Mouse (Mus musculus) hindbrain, embryonic 10.5 days (tissue): Measurements from ENCODE around the gene Fut11. TPM values are rescaled to one million over a fixed set of nuclear protein-coding genes. Genes with fewer than 3 reads are reported as not detected.

Source experiments
- DNase-seq: peaks from one replicate; pipeline ENCODE4 v3.0.0-alpha.2; 2017; ENCODE audit warnings: low spot score
- H3K27ac ChIP-seq: fragments of 300-500 bp; sonication (generic); 2 replicates; pipeline ENCODE4 v1.5.1; 2016; ENCODE audit warnings: mild to moderate bottlenecking, moderate library complexity
- H3K27me3 ChIP-seq: fragments of 300-500 bp; sonication (generic); 2 replicates; pipeline ENCODE4 v1.6.1; 2016; ENCODE audit warnings: mild to moderate bottlenecking; ENCODE audit not compliant: poor library complexity, insufficient read depth, severe bottlenecking
- H3K36me3 ChIP-seq: fragments of 300-500 bp; sonication (generic); 2 replicates; pipeline ENCODE4 v1.6.1; 2016; ENCODE audit warnings: mild to moderate bottlenecking, moderate library complexity
- H3K4me1 ChIP-seq: fragments of 300-500 bp; sonication (generic); replicated peaks from 2 replicates; pipeline ENCODE4 v1.6.1; 2016; ENCODE audit warnings: mild to moderate bottlenecking
- H3K4me3 ChIP-seq: fragments of 300-500 bp; sonication (generic); 2 replicates; pipeline ENCODE4 v1.5.1; 2016; ENCODE audit warnings: mild to moderate bottlenecking, moderate library complexity
- H3K9me3 ChIP-seq: fragments of 300-500 bp; sonication (generic); 2 replicates; pipeline ENCODE4 v1.6.1; 2016; ENCODE audit warnings: mild to moderate bottlenecking, moderate library complexity
- WGBS: fragments of 180-500 bp; shearing (Covaris S2); methylation state at CpG from one replicate; pipeline ENCODE4 v1.1.7; 2016; 5-methylcytosine and 5-hydroxymethylcytosine counted together
- polyA plus RNA-seq: library from polyadenylated mRNA; unstranded; fragments of >200 nt; fragmentation: Nextera tagmentation; extraction: Ambion mirVana; gene quantifications from 2 replicates; pipeline ENCODE4 v1.2.1, GENCODE M21; 2016

Fut11 gene
- 20.1 and 20.7 TPM in 2 replicates for polyA plus RNA-seq

GRCm38 (mm10) chr14:20694884-20695760 is at the start of gene Fut11:
TSS of gene Fut11 (plus strand) at chr14:20694968.
- H3K36me3 ChIP-seq = peaks cover 71% of the 10 kb centered on the region
- H3K4me1 ChIP-seq = peaks cover 45% of the 10 kb centered on the region

DNA sequence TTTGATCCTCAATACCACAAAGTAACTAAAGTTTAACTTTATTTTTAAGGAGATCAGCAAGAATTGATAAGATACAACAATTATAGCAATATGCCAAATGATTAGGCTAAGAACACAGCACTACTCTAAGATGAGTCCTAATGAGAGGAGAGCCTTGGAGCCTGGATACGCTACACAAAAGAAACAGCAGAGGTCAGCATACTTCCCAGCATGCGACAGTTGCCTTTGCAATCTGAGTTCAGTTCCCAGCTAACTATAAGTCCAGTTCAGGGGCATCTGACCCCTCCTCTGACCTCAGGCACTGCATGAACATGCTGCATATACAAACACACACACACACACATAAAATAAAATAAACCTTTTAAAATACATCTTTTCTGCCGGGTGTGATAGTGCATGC is 49.2 kb upstream of the Fut11 start:
- Histone ChIP-seq H3K4me1 (peaks cover 9% of the 10 kb centered on the region), H3K4me3 (no peak overlapping the region), H3K9me3 (no peaks in the 10 kb centered on the region), H3K27ac (no peak overlapping the region), H3K36me3 (no peaks in the 10 kb centered on the region), H3K27me3 (no peaks in the 10 kb centered on the region)
- no peak for DNase-seq
- 31% methylated on average over 3 of the region's 3 CpGs for WGBS

More at GRCm38 (mm10) chr14:20694884-20695760, at the start of gene Fut11:
- WGBS = under 1% methylated on average over 111 of the region's 111 CpGs
- H3K27me3 ChIP-seq = no peaks in the 10 kb centered on the region
- H3K4me3 ChIP-seq = peak within 1 kb of the TSS; percentile 93
- DNase-seq = peak; percentile 88
- peak within 1 kb of the TSS; percentile 97 for H3K27ac ChIP-seq
- no peaks in the 10 kb centered on the region for H3K9me3 ChIP-seq

DNA sequence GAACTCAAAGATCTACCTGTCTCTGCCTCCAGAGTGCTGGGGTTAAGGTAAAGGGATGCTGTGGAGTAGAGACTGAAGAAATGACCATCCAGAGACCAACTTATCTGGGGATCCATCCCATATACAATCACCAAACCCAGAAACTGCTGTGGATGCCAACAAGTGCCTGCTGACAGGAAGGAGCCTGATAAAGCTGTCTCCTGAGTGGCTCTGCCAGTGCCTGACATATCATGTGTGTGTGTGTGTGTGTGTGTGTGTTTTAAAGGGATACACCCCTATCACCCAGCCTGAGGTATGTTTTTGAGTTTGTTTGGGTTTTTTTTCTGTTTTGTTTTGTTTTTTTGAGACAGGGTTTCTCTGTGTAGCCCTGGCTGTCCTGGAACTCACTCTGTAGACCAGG is 48.4 kb upstream of the Fut11 start:
- H3K9me3 ChIP-seq = no peaks in the 10 kb centered on the region
- no peak overlapping the region for H3K27ac ChIP-seq
- H3K4me1 ChIP-seq = peaks cover 8% of the 10 kb centered on the region
- no peaks in the 10 kb centered on the region for H3K36me3 ChIP-seq
- DNase-seq = no peak
- H3K4me3 ChIP-seq = no peak overlapping the region
- no peaks in the 10 kb centered on the region for H3K27me3 ChIP-seq

- no peak overlapping the region for H3K27ac ChIP-seq
- no peak overlapping the region for H3K4me3 ChIP-seq
- no peak for DNase-seq
- no peaks in the 10 kb centered on the region for H3K9me3 ChIP-seq
- no peaks in the 10 kb centered on the region for H3K36me3 ChIP-seq
- peaks cover 4% of the 10 kb centered on the region; the same call in 1 of the 2 replicates for H3K4me1 ChIP-seq
- no peaks in the 10 kb centered on the region for H3K27me3 ChIP-seq
- WGBS = 80% methylated on average over 2 of the region's 2 CpGs
Measured at GRCm38 (mm10) chr14:20651000-20651399, 43.8 kb upstream of the Fut11 start.

DNA sequence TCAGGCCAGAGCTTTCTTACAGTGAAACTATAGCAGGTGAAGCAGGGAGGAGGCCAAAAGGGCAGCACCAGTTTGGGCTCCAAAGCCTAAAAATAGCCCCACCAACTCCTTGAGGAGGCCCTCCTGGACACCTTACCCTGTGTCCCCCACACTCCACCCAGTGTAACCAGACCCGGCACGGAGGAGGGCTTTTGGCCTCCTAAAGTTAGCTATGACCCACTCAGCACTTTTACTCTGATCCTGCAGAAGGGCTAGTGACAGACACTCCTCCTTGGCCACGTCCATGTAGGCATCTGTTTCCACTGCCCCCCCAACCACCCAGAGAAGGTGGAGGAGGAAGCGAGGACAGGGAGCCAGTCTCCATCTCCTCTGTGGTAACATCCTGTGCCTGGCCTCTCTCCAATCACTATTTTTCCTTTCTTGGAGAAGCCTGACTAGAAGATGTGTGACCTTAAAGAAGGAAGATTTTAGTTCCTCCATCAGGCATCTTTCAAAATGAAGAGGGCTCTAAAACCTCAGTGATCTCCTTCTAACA is 43.0 kb upstream of the Fut11 start:
- WGBS = 72% methylated on average over 4 of the region's 4 CpGs

GRCm38 (mm10) chr14:20654690-20655421 is 39.9 kb upstream of the Fut11 start:
- Histone ChIP-seq H3K9me3 (no peaks in the 10 kb centered on the region), H3K27me3 (no peaks in the 10 kb centered on the region), H3K4me3 (no peak overlapping the region), H3K36me3 (no peaks in the 10 kb centered on the region), H3K27ac (no peak overlapping the region), H3K4me1 (peaks cover 10% of the 10 kb centered on the region; the same call in 1 of the 2 replicates)
- no peak for DNase-seq
- WGBS = 80% methylated on average over 9 of the region's 9 CpGs

More for the DNA sequence above, 43.0 kb upstream of the Fut11 start:
- Histone ChIP-seq H3K4me1 (peaks cover 10% of the 10 kb centered on the region; the same call in 1 of the 2 replicates), H3K27me3 (no peaks in the 10 kb centered on the region), H3K4me3 (no peak overlapping the region), H3K36me3 (no peaks in the 10 kb centered on the region), H3K27ac (no peak overlapping the region), H3K9me3 (no peaks in the 10 kb centered on the region)
- DNase-seq = no peak

GRCm38 (mm10) chr14:20655731-20656130 is 39.0 kb upstream of the Fut11 start:
- WGBS = 72% methylated on average over 9 of the region's 9 CpGs
- H3K4me1 ChIP-seq = peaks cover 16% of the 10 kb centered on the region
- no peaks in the 10 kb centered on the region for H3K9me3 ChIP-seq
- no peak for DNase-seq
- H3K4me3 ChIP-seq = no peak overlapping the region
- no peaks in the 10 kb centered on the region for H3K36me3 ChIP-seq
- no peak overlapping the region for H3K27ac ChIP-seq
- H3K27me3 ChIP-seq = no peaks in the 10 kb centered on the region

GRCm38 (mm10) chr14:20656361-20656760 is 38.4 kb upstream of the Fut11 start, which contains the start of gene Myoz1:
TSS of gene Myoz1 (minus strand) at chr14:20656540.
- Histone ChIP-seq H3K9me3 (no peaks in the 10 kb centered on the region), H3K27me3 (no peaks in the 10 kb centered on the region), H3K36me3 (no peaks in the 10 kb centered on the region), H3K4me1 (peaks cover 20% of the 10 kb centered on the region), H3K27ac (no peak within 1 kb of the TSS), H3K4me3 (no peak within 1 kb of the TSS)
- no peak for DNase-seq
- 44% methylated on average over 11 of the region's 11 CpGs for WGBS

GRCm38 (mm10) chr14:20658326-20658725 is 36.4 kb upstream of the Fut11 start:
- no peak for DNase-seq

GRCm38 (mm10) chr14:20658902-20659301 is 35.9 kb upstream of the Fut11 start:
- Histone ChIP-seq H3K4me3 (no peak overlapping the region), H3K27me3 (peaks cover 25% of the 10 kb centered on the region), H3K27ac (no peak overlapping the region), H3K9me3 (no peaks in the 10 kb centered on the region), H3K4me1 (peaks cover 32% of the 10 kb centered on the region), H3K36me3 (no peaks in the 10 kb centered on the region)
- 84% methylated on average over 6 of the region's 6 CpGs for WGBS
- DNase-seq = no peak

More at GRCm38 (mm10) chr14:20658326-20658725, 36.4 kb upstream of the Fut11 start:
- Histone ChIP-seq H3K9me3 (no peaks in the 10 kb centered on the region), H3K4me3 (no peak overlapping the region), H3K27ac (no peak overlapping the region), H3K36me3 (no peaks in the 10 kb centered on the region), H3K4me1 (peaks cover 32% of the 10 kb centered on the region), H3K27me3 (peaks cover 19% of the 10 kb centered on the region)

DNA sequence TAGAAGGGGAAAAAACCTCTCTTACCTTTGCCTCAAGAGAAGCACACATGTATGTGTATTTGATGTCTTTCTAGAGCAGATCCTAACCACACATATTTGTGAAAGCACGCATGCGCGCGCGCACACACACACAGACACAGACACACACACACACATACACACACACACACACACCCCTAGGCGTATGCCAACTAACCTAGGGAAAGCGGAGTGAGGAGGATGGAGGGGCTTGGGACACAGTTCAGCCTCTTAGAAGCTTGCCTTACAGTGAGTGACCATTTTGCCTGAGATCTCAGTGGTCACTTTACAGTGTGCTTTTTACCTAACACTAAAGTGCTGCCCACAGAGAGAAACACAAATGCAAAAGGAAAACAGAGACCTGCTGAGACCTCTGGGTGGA is 35.1 kb upstream of the Fut11 start:
- no peak for DNase-seq
- H3K27ac ChIP-seq = no peak overlapping the region
- H3K4me3 ChIP-seq = no peak overlapping the region
- H3K27me3 ChIP-seq = peaks cover 29% of the 10 kb centered on the region
- peaks cover 38% of the 10 kb centered on the region for H3K4me1 ChIP-seq
- H3K36me3 ChIP-seq = no peaks in the 10 kb centered on the region
- 98% methylated on average over 7 of the region's 7 CpGs for WGBS
- H3K9me3 ChIP-seq = no peaks in the 10 kb centered on the region

DNA sequence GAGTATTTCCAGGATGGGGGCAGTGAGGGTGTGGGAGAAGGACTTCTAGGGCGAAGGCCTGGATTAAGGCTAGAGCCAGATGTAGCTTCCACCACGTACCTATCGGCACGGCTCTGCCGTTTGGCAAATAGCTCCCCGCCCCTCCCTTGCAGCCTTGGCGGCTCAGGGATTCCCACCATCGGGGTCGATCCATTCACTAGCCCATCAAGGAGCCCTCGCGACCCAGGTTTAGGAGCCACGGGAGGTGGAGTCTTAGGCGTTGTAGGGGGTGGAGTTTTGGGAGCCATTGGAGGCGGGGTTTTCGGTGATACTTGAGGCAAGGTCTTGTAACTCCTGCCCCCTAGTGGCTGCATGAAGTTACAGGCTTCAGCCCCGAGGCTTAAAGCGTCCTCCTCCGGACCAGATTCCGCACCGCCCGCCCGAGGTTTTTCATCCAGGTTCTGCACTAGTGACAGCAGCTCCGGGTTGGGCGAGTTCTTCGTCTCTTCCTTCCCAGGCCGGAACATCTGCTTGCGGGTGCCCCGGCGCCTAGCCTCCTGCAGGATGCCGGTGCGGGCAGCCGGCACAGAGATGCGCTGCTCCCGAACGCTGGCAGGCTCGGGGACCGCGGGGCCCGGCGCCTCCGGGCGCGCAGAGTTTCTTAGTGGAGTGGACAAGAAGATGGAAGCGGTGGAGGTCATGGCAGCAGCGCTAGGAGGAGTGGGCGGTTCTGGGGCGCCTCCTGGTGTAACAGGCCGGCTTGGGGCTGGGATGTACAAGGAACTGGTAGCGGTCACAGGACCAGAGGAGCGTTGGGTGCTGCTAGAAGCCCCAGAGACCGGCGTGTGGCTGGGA is 33.7 kb upstream of the Fut11 start:
- Histone ChIP-seq H3K27ac (peak overlapping the region; percentile 89), H3K36me3 (no peaks in the 10 kb centered on the region), H3K4me1 (peaks cover 34% of the 10 kb centered on the region), H3K27me3 (peaks cover 34% of the 10 kb centered on the region), H3K9me3 (no peaks in the 10 kb centered on the region), H3K4me3 (peak overlapping the region; percentile 76)
- DNase-seq = peak; percentile 92
- 2% methylated on average over 52 of the region's 52 CpGs for whole genome bisulfite sequencing
